Mouse (Mus musculus) megakaryocyte, embryonic 14.5 days (primary cell): Measurements from ENCODE around the gene Slc16a9. TPM values are rescaled to one million over a fixed set of nuclear protein-coding genes. Genes with fewer than 3 reads are reported as not detected.

Experiments
- H3K27me3 ChIP-seq: replicated peaks from 2 replicates; pipeline ENCODE3; 2012; ENCODE audit warnings: inconsistent platforms
- H3K36me3 ChIP-seq: replicated peaks from 2 replicates; pipeline ENCODE3; 2012; ENCODE audit warnings: low read length, inconsistent platforms, mixed read lengths
- H3K4me1 ChIP-seq: 2 replicates; pipeline ENCODE4 v1.6.1; 2012; ENCODE audit warnings: inconsistent platforms
- H3K4me3 ChIP-seq: replicated peaks from 2 replicates; pipeline ENCODE3; 2012; ENCODE audit warnings: moderate library complexity, mild to moderate bottlenecking, inconsistent platforms
- H3K9me3 ChIP-seq: 2 replicates; pipeline ENCODE4 v1.6.1; 2012; ENCODE audit warnings: inconsistent platforms
- FLI1 ChIP-seq: IDR thresholded peaks from 2 replicates; pipeline ENCODE4 v1.6.1; 2012; ENCODE audit warnings: low read length, inconsistent platforms, mixed read lengths
- GATA1 ChIP-seq: IDR thresholded peaks from 3 replicates; pipeline ENCODE4 v1.6.1; 2012; ENCODE audit warnings: mixed read lengths, low read length, inconsistent platforms, borderline replicate concordance
- polyA plus RNA-seq: library from polyadenylated mRNA; stranded (reverse); fragments of >175 nt; gene quantifications from 2 replicates; pipeline ENCODE4 v1.2.3, GENCODE M21; 2012; ENCODE audit warnings: low replicate concordance; ENCODE audit not compliant: insufficient read depth

The Slc16a9 gene
- polyA plus RNA-seq, 1 experiment = not detected

DNA sequence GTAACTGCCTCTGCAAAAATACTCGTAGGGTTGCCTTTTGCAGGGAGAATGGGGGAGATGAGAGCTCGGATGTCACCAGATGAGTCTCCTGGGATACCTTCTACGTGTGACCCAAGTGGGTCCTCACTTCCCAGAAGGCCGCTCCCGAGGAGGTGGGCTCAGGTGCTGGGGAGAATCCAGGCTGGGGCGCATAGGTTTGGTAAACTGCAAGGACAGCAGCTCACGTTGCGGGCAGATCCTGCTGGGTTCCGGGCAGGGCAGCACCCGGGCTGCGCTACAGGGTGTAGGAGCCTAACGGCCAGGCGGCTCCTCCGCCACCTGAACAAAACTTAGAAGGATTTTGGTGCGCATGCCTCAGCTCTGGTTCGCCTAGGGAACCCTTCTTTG is 652 bp downstream of the Slc16a9 start:
- Histone ChIP-seq H3K27me3 (peaks cover 52% of the 10 kb centered on the region), H3K9me3 (peaks cover 27% of the 10 kb centered on the region), H3K4me1 (peaks cover 16% of the 10 kb centered on the region), H3K4me3 (peak overlapping the region; percentile 90), H3K36me3 (no peaks in the 10 kb centered on the region)
- no peak for TF ChIP-seq FLI1
- TF ChIP-seq GATA1 = no peak

DNA sequence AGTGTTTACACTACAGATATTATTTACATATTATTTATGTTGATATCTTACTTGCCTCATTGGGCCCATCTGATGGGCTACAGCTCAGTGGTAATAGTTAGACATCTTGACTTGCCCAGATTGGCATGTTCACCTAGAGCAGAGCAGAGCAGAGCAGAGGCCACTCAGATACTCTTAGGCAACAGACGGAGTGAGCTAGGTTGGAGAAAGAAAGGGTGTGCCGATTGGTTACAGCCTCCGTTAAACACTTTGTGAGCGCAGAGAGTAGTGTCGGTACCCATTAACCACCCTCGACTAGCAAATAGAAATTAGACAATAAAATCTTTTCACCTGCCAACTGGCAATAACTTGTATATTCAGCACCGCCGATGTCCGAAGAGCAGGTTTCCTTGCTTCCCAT is 1.2 kb downstream of the Slc16a9 start:
- peaks cover 28% of the 10 kb centered on the region for H3K9me3 ChIP-seq
- no peaks in the 10 kb centered on the region for H3K36me3 ChIP-seq
- H3K27me3 ChIP-seq = peaks cover 52% of the 10 kb centered on the region
- TF ChIP-seq GATA1 (no peak), FLI1 (no peak)
- H3K4me3 ChIP-seq = no peak overlapping the region
- H3K4me1 ChIP-seq = peaks cover 16% of the 10 kb centered on the region

DNA sequence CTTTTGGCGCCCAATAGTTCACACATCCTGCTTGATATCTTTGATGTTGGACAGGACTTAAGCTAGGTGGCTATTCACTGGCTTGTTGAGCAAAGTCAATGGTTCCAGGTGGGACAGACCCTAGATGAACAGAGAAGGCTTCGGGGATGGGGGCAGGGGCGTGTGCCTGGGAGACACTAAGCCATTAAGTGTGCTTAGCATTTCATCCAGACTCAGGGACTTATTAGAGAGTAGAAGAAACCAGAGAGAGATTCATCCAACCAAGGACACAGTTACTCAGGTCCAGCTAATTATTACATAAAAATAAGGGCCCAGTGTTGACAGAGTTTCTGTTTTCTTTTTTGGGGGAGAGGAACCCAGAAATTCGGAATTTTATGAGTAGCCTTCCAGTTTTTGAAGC is 5.5 kb downstream of the Slc16a9 start:
- H3K36me3 ChIP-seq = no peaks in the 10 kb centered on the region
- H3K27me3 ChIP-seq = peaks cover 27% of the 10 kb centered on the region
- TF ChIP-seq GATA1 (no peak), FLI1 (no peak)
- H3K4me3 ChIP-seq = no peak overlapping the region
- H3K9me3 ChIP-seq = peaks cover 24% of the 10 kb centered on the region
- H3K4me1 ChIP-seq = peaks cover 9% of the 10 kb centered on the region

DNA sequence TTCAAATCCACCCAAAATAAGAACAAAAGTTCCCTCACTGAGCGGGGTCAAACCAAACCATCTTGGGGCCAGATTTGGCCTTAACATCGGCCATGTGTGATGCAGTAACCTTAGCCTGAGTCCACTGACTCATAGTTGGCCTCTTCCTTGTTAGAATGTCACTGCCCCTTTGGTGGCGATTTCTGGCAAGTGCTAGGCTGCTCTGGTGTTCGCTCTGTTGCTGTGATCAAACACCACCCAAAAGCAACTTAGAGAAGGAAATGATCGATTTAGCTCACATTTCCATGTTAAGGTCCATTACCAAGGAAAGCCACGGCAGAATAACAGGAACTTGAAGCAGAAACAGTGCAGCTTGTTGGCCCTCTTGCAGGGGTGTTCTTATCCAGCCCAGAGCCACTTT is 5.9 kb downstream of the Slc16a9 start:
- H3K36me3 ChIP-seq = no peaks in the 10 kb centered on the region
- no peak overlapping the region for H3K4me3 ChIP-seq
- TF ChIP-seq FLI1 = no peak
- no peak for TF ChIP-seq GATA1
- peaks cover 5% of the 10 kb centered on the region; the same call in 1 of the 2 replicates for H3K4me1 ChIP-seq
- peaks cover 23% of the 10 kb centered on the region for H3K27me3 ChIP-seq
- peaks cover 24% of the 10 kb centered on the region for H3K9me3 ChIP-seq

DNA sequence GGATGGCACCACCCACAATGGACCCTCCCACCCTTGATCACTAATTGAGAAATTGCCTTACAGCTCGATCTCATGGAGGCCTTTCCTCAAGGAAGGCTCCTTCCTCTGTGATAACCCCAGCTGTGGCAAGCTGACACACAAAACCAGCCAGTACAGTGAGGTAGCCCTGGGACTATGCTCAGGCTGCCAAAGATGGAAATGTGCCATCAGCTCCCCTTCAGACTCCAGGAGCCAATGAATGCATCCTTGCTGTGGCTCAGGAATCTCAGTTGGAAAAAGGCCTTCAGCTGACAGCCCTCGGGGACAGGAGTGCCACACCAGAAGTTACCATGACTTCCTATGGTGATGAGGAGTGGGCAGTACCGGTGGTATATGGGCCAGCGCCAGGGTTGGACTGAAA is 9.8 kb downstream of the Slc16a9 start:
- Histone ChIP-seq H3K9me3 (peaks cover 14% of the 10 kb centered on the region), H3K4me1 (peaks cover 9% of the 10 kb centered on the region), H3K36me3 (no peaks in the 10 kb centered on the region), H3K4me3 (no peak overlapping the region), H3K27me3 (peaks cover 5% of the 10 kb centered on the region)
- no peak for TF ChIP-seq FLI1
- no peak for TF ChIP-seq GATA1

DNA sequence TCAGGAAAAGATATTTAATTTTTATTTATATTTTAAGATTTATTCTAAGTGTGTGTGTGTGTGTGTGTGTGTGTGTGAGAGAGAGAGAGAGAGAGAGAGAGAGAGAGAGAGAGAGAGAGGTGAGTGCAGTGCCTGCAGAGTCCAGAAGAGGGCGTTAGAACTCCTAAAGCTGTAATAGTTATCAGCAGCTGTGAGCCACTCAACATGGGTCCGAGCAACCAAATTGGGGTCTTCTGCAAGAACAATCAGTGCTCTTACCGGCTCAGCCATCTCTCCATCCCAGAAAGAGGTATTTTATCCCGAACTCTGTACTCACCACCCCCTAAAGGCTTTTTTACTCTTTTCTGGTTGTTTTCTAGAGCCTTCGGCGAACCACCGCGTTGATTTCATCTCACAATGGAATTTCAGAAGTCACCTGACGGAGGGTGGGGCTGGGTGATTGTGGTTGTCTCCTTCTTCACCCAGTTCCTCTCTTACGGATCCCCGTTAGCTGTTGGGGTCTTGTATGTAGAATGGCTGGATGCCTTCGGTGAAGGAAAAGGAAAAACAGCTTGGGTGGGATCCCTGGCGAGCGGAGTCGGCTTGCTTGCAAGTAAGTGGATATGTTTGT is 10.8 kb downstream of the Slc16a9 start:
- no peaks in the 10 kb centered on the region for H3K36me3 ChIP-seq
- TF ChIP-seq FLI1 (no peak), GATA1 (no peak)
- no peak overlapping the region for H3K4me3 ChIP-seq
- peaks cover 9% of the 10 kb centered on the region for H3K4me1 ChIP-seq
- 0 out of 2 replicates have a peak, but pooled peaks cover 5% of the 10 kb centered on the region for H3K9me3 ChIP-seq
- H3K27me3 ChIP-seq = peaks cover 3% of the 10 kb centered on the region

DNA sequence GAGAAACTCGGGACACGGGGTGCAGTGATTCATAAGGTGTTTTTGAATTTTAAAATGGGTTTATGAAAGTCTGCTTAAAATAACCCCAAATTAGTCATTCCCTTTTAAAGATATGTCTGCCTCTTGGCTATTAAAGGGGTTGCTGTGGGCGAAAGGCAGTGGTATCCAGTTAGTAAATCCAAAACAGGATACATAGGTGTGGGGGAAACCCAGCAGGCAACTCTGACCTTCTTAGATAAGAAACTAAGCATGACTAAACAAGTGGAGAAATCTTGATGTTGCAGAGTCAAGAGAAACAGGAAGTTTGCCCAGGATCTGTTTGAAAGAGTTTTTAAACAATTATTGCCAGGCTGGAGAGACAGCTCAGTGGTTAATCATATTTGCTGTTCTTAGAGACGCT is 12.1 kb downstream of the Slc16a9 start:
- TF ChIP-seq GATA1 = no peak
- no peak for TF ChIP-seq FLI1
- Histone ChIP-seq H3K4me3 (no peak overlapping the region), H3K36me3 (no peaks in the 10 kb centered on the region), H3K9me3 (no peaks in the 10 kb centered on the region), H3K4me1 (peaks cover 9% of the 10 kb centered on the region), H3K27me3 (peaks cover 3% of the 10 kb centered on the region)

DNA sequence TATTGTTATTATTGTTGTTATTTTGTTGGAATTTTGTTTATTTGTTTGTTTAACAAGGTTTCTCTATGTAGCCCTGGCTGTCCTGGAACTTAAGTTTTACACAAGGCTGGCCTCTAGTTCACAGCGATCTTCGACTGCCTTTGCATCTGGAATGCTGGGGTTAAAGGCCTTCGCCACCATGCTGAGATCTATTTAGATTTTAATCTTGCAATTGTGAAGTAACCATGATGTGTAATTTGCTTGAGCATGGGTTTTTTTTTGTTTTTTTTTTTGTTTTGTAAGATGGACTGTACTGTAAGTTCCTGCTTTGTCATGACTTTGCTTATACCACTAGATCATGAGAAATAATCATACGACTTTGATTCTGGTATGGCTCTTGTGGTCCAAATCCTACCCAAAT is 16.0 kb downstream of the Slc16a9 start:
- Histone ChIP-seq H3K9me3 (no peaks in the 10 kb centered on the region), H3K4me3 (no peak overlapping the region), H3K27me3 (no peaks in the 10 kb centered on the region), H3K36me3 (no peaks in the 10 kb centered on the region), H3K4me1 (peaks cover 4% of the 10 kb centered on the region; the same call in 1 of the 2 replicates)
- TF ChIP-seq GATA1 (no peak), FLI1 (no peak)

DNA sequence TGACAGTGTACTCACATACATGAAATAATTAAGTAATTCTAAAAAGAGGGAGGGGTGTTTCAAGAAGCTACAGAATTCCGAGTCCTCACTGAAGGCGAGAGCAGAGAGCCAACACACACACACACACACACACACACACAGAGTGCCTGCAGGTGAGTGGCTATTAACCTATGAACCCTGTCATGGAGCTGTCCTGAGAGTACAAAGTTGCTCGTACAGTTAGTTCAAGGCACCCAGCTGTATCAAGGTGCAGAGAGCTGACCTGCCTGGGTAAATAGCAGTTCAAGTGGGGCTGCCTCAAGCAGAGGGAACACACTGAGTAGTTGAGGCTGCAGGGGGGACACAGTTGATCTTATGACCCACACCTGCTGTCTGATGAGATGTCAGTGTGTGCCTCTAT is 17.2 kb downstream of the Slc16a9 start:
- TF ChIP-seq GATA1 = no peak
- TF ChIP-seq FLI1 = no peak
- Histone ChIP-seq H3K4me1 (peaks cover 3% of the 10 kb centered on the region; the same call in 1 of the 2 replicates), H3K36me3 (no peaks in the 10 kb centered on the region), H3K9me3 (no peaks in the 10 kb centered on the region), H3K27me3 (no peaks in the 10 kb centered on the region), H3K4me3 (no peak overlapping the region)

DNA sequence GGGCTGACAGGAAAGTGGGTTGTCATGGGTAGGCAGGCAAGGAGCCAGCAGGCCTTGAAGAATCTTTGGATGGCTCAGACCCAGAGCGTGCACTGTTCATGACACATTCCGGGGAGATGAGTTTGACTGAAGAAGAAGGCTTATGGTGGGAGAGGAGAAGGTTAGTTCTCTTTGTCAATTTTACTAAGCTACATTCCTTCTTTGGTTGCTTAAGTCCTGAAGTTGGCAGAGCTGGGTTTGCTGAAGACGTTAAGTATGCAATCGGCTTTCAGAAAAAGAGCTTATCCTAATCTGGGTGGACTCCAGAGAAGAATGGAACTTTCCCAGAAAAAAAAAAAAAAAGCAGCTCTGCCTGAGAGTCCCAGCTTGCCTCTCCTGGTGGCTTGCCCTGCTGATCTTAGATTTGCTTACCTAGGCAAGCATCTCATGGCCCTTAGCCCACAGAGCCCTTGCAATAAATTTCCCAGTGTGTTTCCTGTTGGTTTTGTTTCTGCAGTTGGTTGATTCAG is 18.8 kb downstream of the Slc16a9 start:
- Histone ChIP-seq H3K27me3 (no peaks in the 10 kb centered on the region), H3K36me3 (no peaks in the 10 kb centered on the region), H3K4me3 (no peak overlapping the region), H3K9me3 (no peaks in the 10 kb centered on the region), H3K4me1 (peaks cover 3% of the 10 kb centered on the region; the same call in 1 of the 2 replicates)
- TF ChIP-seq FLI1 (no peak), GATA1 (no peak)
